Mouse (Mus musculus) forebrain, embryonic 10.5 days (tissue): ENCODE results near the gene Slc29a1. TPM values are rescaled to one million over a fixed set of nuclear protein-coding genes. Genes with fewer than 3 reads are reported as not detected.

Experiments used
- DNase-seq: peaks from one replicate; pipeline ENCODE4 v3.0.0-alpha.2; 2017; ENCODE audit warnings: low spot score; ENCODE audit errors: extremely low spot score
- H3K27ac ChIP-seq: fragments of 300-500 bp; sonication (generic); 2 replicates; pipeline ENCODE4 v1.5.1; 2016; ENCODE audit warnings: mild to moderate bottlenecking
- H3K27me3 ChIP-seq: fragments of 300-500 bp; sonication (generic); 2 replicates; pipeline ENCODE4 v1.6.1; 2016; ENCODE audit warnings: mild to moderate bottlenecking; ENCODE audit not compliant: poor library complexity, severe bottlenecking
- H3K36me3 ChIP-seq: fragments of 300-500 bp; sonication (generic); replicated peaks from 2 replicates; pipeline ENCODE4 v1.6.1; 2016; ENCODE audit warnings: mild to moderate bottlenecking, moderate library complexity
- H3K4me1 ChIP-seq: fragments of 300-500 bp; sonication (generic); 2 replicates; pipeline ENCODE4 v1.6.1; 2016
- H3K4me3 ChIP-seq: fragments of 300-500 bp; sonication (generic); 2 replicates; pipeline ENCODE4 v1.5.1; 2016; ENCODE audit warnings: mild to moderate bottlenecking, moderate library complexity
- H3K9me3 ChIP-seq: fragments of 300-500 bp; sonication (generic); 2 replicates; pipeline ENCODE4 v1.6.1; 2016; ENCODE audit warnings: mild to moderate bottlenecking, moderate library complexity
- WGBS: fragments of 180-500 bp; shearing (Covaris S2); methylation state at CpG from one replicate; pipeline ENCODE4 v1.1.7; 2016; 5-methylcytosine and 5-hydroxymethylcytosine counted together
- polyA plus RNA-seq: library from polyadenylated mRNA; unstranded; fragments of >200 nt; fragmentation: Nextera tagmentation; extraction: Ambion mirVana; gene quantifications from 2 replicates; pipeline ENCODE4 v1.2.1, GENCODE M21; 2016

The Slc29a1 gene
- polyA plus RNA-seq, 1 experiment from 2014 or later = 76.3 TPM

DNA sequence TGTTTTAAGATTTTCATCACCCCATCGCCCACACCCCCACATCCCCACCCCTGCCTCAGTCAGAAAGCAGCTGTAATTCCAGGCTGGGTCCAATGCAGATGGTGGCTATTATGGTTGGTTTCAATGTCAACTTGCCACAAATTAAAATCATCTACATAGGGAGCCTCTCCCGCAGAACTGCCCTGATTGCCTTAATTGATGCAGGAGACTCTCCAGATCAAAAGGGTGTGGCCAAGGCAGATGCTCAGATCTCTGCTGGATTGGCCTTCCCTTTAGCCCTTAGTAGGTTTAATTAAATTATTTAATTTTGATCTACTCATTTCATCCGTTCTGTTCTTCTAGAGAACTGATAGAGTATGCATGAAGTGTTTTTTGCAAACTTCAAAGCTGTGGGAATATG is 3.6 kb upstream of the Slc29a1 start:
- no peaks in the 10 kb centered on the region for H3K36me3 ChIP-seq
- no peak overlapping the region for H3K4me3 ChIP-seq
- DNase-seq = no peak
- peaks cover 58% of the 10 kb centered on the region for H3K27me3 ChIP-seq
- 0 out of 2 replicates have a peak, but pooled peaks cover 4% of the 10 kb centered on the region for H3K9me3 ChIP-seq
- WGBS = 81% methylated on average over 3 of the region's 3 CpGs
- H3K27ac ChIP-seq = no peak overlapping the region
- peaks cover 37% of the 10 kb centered on the region for H3K4me1 ChIP-seq

DNA sequence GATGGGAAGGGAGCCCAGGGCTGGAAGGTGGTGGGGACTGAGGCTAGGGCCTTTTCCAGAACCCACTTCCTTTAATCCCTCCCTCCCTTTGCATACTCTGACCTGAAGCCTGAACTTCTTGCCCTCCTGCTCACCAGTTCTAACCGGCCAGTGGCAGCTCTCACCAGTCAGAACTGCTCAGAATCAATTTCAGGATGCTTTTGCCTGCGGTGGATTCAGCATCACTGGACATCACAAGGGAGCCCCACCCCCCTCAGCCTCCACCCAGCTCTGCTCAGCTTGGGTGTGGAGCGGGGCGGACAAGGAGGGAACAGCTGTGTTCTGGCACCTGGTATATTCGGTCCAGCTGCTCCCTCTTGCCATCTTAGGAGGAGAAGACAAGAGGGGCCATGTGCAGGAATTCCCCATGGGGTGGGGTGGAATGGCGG is 2.5 kb upstream of the Slc29a1 start, which contains the start of gene Mymx:
TSS of gene Mymx (minus strand) at position 226 of the 428 bp plus-strand sequence.
- no peak for DNase-seq
- Histone ChIP-seq H3K27ac (peak within 1 kb of the TSS; percentile 71), H3K27me3 (peaks cover 69% of the 10 kb centered on the region), H3K4me1 (peaks cover 47% of the 10 kb centered on the region), H3K36me3 (no peaks in the 10 kb centered on the region), H3K9me3 (no peaks in the 10 kb centered on the region), H3K4me3 (peak within 1 kb of the TSS; percentile 28)
- WGBS = 31% methylated on average over 6 of the region's 6 CpGs

- peaks cover 53% of the 10 kb centered on the region for H3K4me1 ChIP-seq
- H3K9me3 ChIP-seq = no peaks in the 10 kb centered on the region
- peaks cover 74% of the 10 kb centered on the region for H3K27me3 ChIP-seq
- WGBS = 8% methylated on average over 22 of the region's 22 CpGs
- peak overlapping the region; percentile 71 for H3K27ac ChIP-seq
- no peaks in the 10 kb centered on the region for H3K36me3 ChIP-seq
- peak overlapping the region; percentile 28 for H3K4me3 ChIP-seq
- DNase-seq = no peak
These were observed 1.9 kb upstream of the Slc29a1 start for GRCm38 (mm10) chr17:45601325-45601724.

DNA sequence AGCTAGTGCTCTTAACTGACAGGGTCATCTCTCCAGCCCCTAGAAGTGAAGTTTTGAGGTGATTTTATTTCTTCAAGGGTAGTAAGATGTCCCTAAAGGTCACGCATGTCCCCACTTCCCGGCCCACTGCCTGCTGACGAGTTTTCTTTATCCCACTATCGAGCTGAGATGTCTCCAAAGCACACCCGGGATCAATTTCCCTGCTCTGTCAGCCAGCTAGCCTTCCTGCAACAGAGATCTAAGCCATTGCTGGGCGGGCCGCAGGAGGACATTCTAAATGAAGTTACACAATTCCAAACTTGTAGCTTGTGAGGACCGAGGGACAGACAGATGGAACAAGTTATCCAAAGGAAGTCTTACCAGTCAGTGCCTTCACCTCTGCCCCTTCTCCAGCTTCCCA is 861 bp upstream of the Slc29a1 start:
- no peaks in the 10 kb centered on the region for H3K9me3 ChIP-seq
- H3K27ac ChIP-seq = no peak overlapping the region; the same call in 1 of the 2 replicates
- no peak for DNase-seq
- H3K4me1 ChIP-seq = peaks cover 64% of the 10 kb centered on the region
- H3K4me3 ChIP-seq = no peak overlapping the region
- H3K36me3 ChIP-seq = no peaks in the 10 kb centered on the region
- 38% methylated on average over 8 of the region's 8 CpGs for WGBS
- H3K27me3 ChIP-seq = peaks cover 85% of the 10 kb centered on the region

- Histone ChIP-seq H3K36me3 (no peaks in the 10 kb centered on the region), H3K27ac (peak overlapping the region; percentile 70; the same call in 1 of the 2 replicates), H3K4me1 (peaks cover 77% of the 10 kb centered on the region), H3K27me3 (peaks cover 99% of the 10 kb centered on the region), H3K4me3 (peak overlapping the region; percentile 48), H3K9me3 (no peaks in the 10 kb centered on the region)
- WGBS = 62% methylated on average over 3 of the region's 3 CpGs
- DNase-seq = no peak
These were observed 515 bp downstream of the Slc29a1 start for GRCm38 (mm10) chr17:45598891-45599290.

GRCm38 (mm10) chr17:45598376-45598775 is 1.0 kb downstream of the Slc29a1 start:
- no peaks in the 10 kb centered on the region for H3K9me3 ChIP-seq
- H3K27ac ChIP-seq = no peak overlapping the region
- no peak overlapping the region for H3K4me3 ChIP-seq
- H3K36me3 ChIP-seq = no peaks in the 10 kb centered on the region
- 93% methylated on average over 2 of the region's 2 CpGs for WGBS
- no peak for DNase-seq
- H3K4me1 ChIP-seq = peaks cover 82% of the 10 kb centered on the region
- peaks cover 99% of the 10 kb centered on the region for H3K27me3 ChIP-seq

DNA sequence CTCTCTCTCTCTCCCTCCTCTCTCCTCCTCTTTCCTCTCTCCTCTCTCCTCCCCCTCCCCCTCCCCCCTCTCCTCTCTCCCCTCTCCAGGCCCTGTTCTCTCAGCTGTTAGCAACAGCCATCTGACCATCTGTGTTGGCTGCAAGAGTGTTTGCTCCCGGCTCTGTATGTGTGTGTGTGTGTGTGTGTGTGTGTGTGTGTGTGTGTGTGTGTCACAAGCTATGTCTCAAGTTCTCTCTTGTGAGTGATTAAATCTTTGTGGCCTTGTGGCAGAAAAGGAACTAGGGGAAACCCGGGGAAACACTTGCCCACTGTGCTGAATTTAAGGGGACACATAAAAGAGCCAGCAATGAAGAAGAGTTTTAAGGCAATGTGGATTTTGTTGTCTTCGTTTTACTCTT is 1.6 kb downstream of the Slc29a1 start:
- Histone ChIP-seq H3K27ac (no peak overlapping the region), H3K4me1 (peaks cover 88% of the 10 kb centered on the region), H3K9me3 (no peaks in the 10 kb centered on the region), H3K27me3 (peaks cover 100% of the 10 kb centered on the region), H3K36me3 (no peaks in the 10 kb centered on the region), H3K4me3 (no peak overlapping the region)
- no peak for DNase-seq
- WGBS = 54% methylated on average over 3 of the region's 3 CpGs

DNA sequence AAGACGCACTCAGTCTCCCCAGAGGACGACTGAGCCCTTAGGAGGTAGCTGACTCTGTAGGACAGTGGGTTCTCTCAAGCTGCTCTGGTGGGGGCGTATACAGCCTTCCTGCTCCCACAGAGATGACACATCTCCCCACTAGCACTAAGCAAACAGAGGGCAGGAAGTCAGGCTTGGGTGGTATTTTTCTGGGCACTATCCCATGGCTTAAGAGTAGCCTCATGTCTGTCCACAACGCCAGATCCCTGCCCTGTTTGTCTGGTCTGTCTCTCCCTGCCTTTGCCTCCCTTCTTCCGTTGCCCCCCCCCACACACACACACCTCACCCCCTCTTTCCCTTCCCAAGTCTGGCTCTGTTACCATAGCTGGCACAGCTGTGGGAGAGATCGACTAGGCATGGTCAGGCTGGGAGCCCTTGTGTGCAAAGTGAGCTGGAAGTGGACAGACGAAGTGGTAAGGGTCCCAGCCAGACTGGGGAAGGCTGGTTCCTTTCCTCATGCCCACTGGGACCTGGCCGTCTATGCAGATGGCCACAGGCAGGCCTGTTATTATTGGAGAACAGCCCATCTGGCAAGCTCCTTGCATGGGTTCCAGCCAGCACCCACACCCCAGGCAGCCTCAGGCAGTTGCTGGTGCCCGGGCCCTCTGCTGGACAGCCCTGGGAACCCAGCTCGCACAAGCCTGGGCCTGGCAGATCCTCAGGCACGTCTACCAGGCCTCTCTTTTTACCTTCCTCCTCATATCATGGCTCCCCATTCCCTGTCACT is 2.6 kb downstream of the Slc29a1 start:
- Histone ChIP-seq H3K4me1 (peaks cover 93% of the 10 kb centered on the region), H3K36me3 (no peaks in the 10 kb centered on the region), H3K27me3 (peaks cover 100% of the 10 kb centered on the region), H3K9me3 (no peaks in the 10 kb centered on the region), H3K27ac (peak overlapping the region; percentile 86), H3K4me3 (peak overlapping the region; percentile 65; the same call in 1 of the 2 replicates)
- WGBS = 26% methylated on average over 11 of the region's 11 CpGs
- DNase-seq = no peak

GRCm38 (mm10) chr17:45595736-45596390 is 3.5 kb downstream of the Slc29a1 start:
- no peak for DNase-seq
- Histone ChIP-seq H3K9me3 (no peaks in the 10 kb centered on the region), H3K4me1 (peaks cover 91% of the 10 kb centered on the region), H3K27me3 (peaks cover 96% of the 10 kb centered on the region), H3K4me3 (peak overlapping the region; percentile 65), H3K36me3 (no peaks in the 10 kb centered on the region), H3K27ac (peak overlapping the region; percentile 86)
- WGBS = 3% methylated on average over 23 of the region's 23 CpGs

GRCm38 (mm10) chr17:45594881-45595735 is 4.3 kb downstream of the Slc29a1 start:
- H3K27me3 ChIP-seq = peaks cover 88% of the 10 kb centered on the region
- peak overlapping the region; percentile 86 for H3K27ac ChIP-seq
- peaks cover 2% of the 10 kb centered on the region for H3K36me3 ChIP-seq
- DNase-seq = peak; percentile 78
- H3K4me1 ChIP-seq = peaks cover 84% of the 10 kb centered on the region
- peak overlapping the region; percentile 65 for H3K4me3 ChIP-seq
- no peaks in the 10 kb centered on the region for H3K9me3 ChIP-seq
- WGBS = 1% methylated on average over 58 of the region's 58 CpGs

GRCm38 (mm10) chr17:45594195-45594594 is 5.2 kb downstream of the Slc29a1 start:
- Histone ChIP-seq H3K9me3 (no peaks in the 10 kb centered on the region), H3K36me3 (peaks cover 11% of the 10 kb centered on the region), H3K4me3 (peak overlapping the region; percentile 65), H3K4me1 (peaks cover 75% of the 10 kb centered on the region), H3K27ac (0 out of 2 replicates have a peak overlapping the region, but pooled peaks have one; percentile 86), H3K27me3 (peaks cover 79% of the 10 kb centered on the region)
- DNase-seq = no peak
- WGBS = 45% methylated on average over 8 of the region's 8 CpGs

DNA sequence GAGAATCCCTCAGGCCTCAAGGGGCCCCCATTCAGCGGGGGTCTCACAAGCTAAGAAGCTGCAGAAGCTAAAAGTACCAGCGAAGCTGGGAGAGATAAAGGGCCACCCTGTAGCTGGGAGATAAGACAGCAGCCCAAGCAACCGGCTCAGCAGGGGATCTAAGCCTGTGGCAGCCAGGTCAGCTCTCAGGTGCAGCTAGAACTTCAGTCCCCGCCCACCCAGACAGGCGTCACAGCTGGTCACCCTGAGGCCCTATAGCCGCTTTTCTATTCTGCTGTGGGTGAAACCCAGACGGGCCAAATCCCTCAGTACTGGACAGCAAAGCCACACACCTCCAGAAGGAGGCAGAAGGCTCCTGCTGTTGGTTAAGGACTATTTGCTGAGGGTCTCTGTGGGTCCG is 5.9 kb downstream of the Slc29a1 start:
- H3K4me3 ChIP-seq = peak overlapping the region; percentile 65
- peaks cover 72% of the 10 kb centered on the region for H3K4me1 ChIP-seq

More for the DNA sequence above, 5.9 kb downstream of the Slc29a1 start:
- WGBS = 18% methylated on average over 8 of the region's 8 CpGs
- no peak for DNase-seq
- Histone ChIP-seq H3K27ac (peak overlapping the region; percentile 30; the same call in 1 of the 2 replicates), H3K36me3 (peaks cover 18% of the 10 kb centered on the region), H3K27me3 (peaks cover 72% of the 10 kb centered on the region), H3K9me3 (no peaks in the 10 kb centered on the region)
